Mouse (Mus musculus) liver, embryonic 14.5 days (tissue): Measurements from ENCODE around the gene Abhd16a. TPM values are rescaled to one million over a fixed set of nuclear protein-coding genes. Genes with fewer than 3 reads are reported as not detected.

Experiments used
- ATAC-seq: fragments of 200-750 bp; cut with Nextera tagmentation; 2 replicates; pipeline ENCODE4 v1.8.0; 2017; ENCODE audit warnings: moderate number of reproducible peaks, mild to moderate bottlenecking, moderate library complexity; ENCODE audit not compliant: insufficient read depth
- DNase-seq, 3 experiments: peaks; one replicate each; pipeline ENCODE4 v3.0.0-alpha.2; 2012 to 2013; ENCODE audit warnings: low read depth in 3 of 3, low spot score in 3 of 3
- H3K27ac ChIP-seq: fragments of 300-500 bp; sonication (generic); 2 replicates; pipeline ENCODE4 v1.5.1; 2014; ENCODE audit warnings: moderate library complexity, mild to moderate bottlenecking, control low read depth, inconsistent platforms
- H3K27me3 ChIP-seq: fragments of 300-500 bp; sonication (generic); 2 replicates; pipeline ENCODE4 v1.6.1; 2014; ENCODE audit warnings: mild to moderate bottlenecking, low read length, moderate library complexity; ENCODE audit not compliant: control insufficient read depth, insufficient read depth
- H3K36me3 ChIP-seq: fragments of 300-500 bp; sonication (generic); replicated peaks from 2 replicates; pipeline ENCODE4 v1.6.1; 2014; ENCODE audit warnings: low read depth; ENCODE audit not compliant: control insufficient read depth, insufficient read depth
- H3K4me1 ChIP-seq, 2 experiments: fragments of 200-500 bp in 1 of 2; fragments of 300-500 bp in 1 of 2; sonication (generic) in 1 of 2; replicated peaks; 2 replicates each; pipeline ENCODE4 v1.6.1; 2012 to 2014; ENCODE audit warnings: antibody characterized with exemption in 1 of 2, inconsistent platforms in 1 of 2, low read length in 1 of 2; ENCODE audit not compliant: control insufficient read depth in 2 of 2, insufficient read depth in 2 of 2
- H3K4me2 ChIP-seq: fragments of 300-500 bp; sonication (generic); 2 replicates; pipeline ENCODE4 v1.6.1; 2014; ENCODE audit warnings: low read depth, mild to moderate bottlenecking, control low read depth, moderate library complexity
- H3K4me3 ChIP-seq, 2 experiments: fragments of 200-500 bp in 1 of 2; fragments of 300-500 bp in 1 of 2; sonication (generic) in 1 of 2; 2 replicates each; pipeline ENCODE4 v1.5.1; 2012 to 2014; ENCODE audit warnings: low read depth in 2 of 2, low read length in 2 of 2, mild to moderate bottlenecking in 2 of 2, control low read depth in 1 of 2, inconsistent platforms in 1 of 2, moderate library complexity in 1 of 2; ENCODE audit not compliant: insufficient read depth in 1 of 2
- H3K9ac ChIP-seq: fragments of 300-500 bp; sonication (generic); replicated peaks from 2 replicates; pipeline ENCODE4 v1.6.1; 2014; ENCODE audit warnings: mild to moderate bottlenecking, control low read depth, moderate library complexity
- H3K9me3 ChIP-seq: fragments of 300-500 bp; sonication (generic); 2 replicates; pipeline ENCODE4 v1.6.1; 2016; ENCODE audit warnings: low read length, mixed read lengths; ENCODE audit not compliant: control insufficient read depth
- CTCF ChIP-seq: IDR thresholded peaks from 2 replicates; pipeline ENCODE4 v1.5.1; 2016; ENCODE audit warnings: antibody characterized with exemption, low read depth, control low read depth
- EP300 ChIP-seq: IDR thresholded peaks from 2 replicates; pipeline ENCODE4 v1.6.1; 2016; ENCODE audit warnings: antibody characterized with exemption, low read depth
- WGBS: fragments of 180-500 bp; shearing (Covaris S2); extraction: QIAGEN DNeasy Blood & Tissue Kit; methylation state at CpG from one replicate; pipeline ENCODE4 v1.1.7; 2014; ENCODE audit not compliant: insufficient replicate concordance; 5-methylcytosine and 5-hydroxymethylcytosine counted together
- polyA plus RNA-seq, 2 experiments: library from polyadenylated mRNA; depleted of rRNA in 1 of 2; stranded (reverse) in 1 of 2; unstranded in 1 of 2; fragments of >200 nt; fragmentation: Nextera tagmentation in 1 of 2; extraction: Ambion mirVana in 1 of 2; gene quantifications; 2 replicates each; pipeline versions ENCODE4 v1.2.1 to v1.2.3; 2012 to 2014

Gene Abhd16a
- polyA plus RNA-seq (2012; rRNA removed) (29.1 and 30.0 TPM in 2 replicates), polyA plus RNA-seq (2014; fragmentation: Nextera tagmentation; extraction: Ambion mirVana) (42.3 and 44.3 TPM in 2 replicates)

DNA sequence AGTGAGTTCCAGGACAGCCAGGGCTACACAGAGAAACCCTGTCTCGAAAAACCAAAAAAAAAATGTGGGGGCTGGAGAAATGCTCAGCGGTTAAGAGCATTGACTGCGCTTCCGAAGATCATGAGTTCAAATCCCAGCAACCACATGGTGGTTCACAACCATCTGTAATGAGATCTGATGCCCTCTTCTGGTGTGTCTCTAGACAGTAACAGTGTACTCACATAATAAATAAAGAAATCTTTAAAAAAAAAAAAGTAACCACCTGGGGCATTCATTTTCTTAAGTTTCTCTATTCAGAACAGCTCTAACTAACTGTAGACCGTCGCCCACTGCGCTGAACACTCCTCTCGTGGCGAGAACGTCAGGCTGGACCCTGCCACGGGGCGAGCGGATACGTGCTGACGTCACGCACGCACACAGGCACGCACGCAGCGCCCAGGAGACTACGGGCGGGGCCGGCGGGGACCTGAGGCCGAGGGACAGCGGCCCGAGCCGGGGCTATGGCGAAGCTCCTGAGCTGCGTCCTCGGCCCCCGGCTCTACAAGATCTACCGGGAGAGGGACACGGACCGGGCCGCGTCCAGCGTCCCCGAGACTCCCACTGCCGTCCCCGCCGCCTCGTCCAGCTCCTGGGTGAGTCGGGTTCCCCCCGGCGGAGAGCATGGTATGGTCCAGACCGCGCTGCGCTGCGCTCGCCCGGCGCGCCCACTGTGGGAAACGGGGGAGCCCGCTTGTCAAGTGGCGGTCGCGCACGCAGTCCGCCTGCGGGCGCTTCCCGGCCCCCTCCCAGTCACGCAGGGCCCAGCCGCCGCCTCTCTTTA, at the start of gene Abhd16a:
Abhd16a (plus strand) TSS at position 439 of the 820 bp plus-strand sequence.
- Histone ChIP-seq H3K4me2 (peak within 1 kb of the TSS; percentile 96), H3K4me1 (peaks cover 15 to 18% of the 10 kb centered on the region in 2 experiments), H3K9me3 (no peaks in the 10 kb centered on the region), H3K4me3 (peak within 1 kb of the TSS; percentile 66 to 70), H3K27me3 (no peaks in the 10 kb centered on the region), H3K9ac (peak within 1 kb of the TSS; percentile 86), H3K27ac (peak within 1 kb of the TSS; percentile 75), H3K36me3 (peaks cover 6% of the 10 kb centered on the region; the same call in 1 of the 2 replicates)
- TF ChIP-seq EP300 = no peak
- TF ChIP-seq CTCF = peak; percentile 22
- 3% methylated on average over 60 of the region's 67 CpGs for WGBS
- DNase-seq (peak; percentile 82 to 87 (median 83)), ATAC-seq (peak; percentile 97)

DNA sequence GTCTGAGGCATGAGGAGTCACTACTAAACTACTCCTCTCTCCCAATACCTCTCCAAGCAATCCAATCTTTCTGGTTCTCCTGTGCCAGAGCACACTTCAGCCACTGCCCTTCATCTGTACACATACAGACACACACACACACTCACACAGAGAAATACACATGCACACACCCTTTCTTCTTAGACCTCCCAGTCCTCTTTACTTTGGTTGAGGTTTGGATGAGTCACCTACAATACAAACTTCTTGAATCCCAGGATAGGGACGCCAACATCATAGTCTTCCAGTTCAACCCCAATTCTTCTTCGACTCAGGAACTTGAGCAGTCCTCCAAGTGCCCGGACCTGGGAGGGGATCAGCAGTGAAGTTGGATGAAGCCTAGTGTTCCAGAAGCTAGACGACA, 45.3 kb upstream of the Abhd16a start:
- Histone ChIP-seq H3K4me2 (peak overlapping the region; percentile 98; the same call in 1 of the 2 replicates), H3K4me1 (peaks cover 45% of the 10 kb centered on the region in 2 experiments), H3K36me3 (no peaks in the 10 kb centered on the region), H3K4me3 (no peak overlapping the region), H3K9me3 (no peaks in the 10 kb centered on the region), H3K27ac (no peak overlapping the region), H3K9ac (no peak overlapping the region; the same call in 1 of the 2 replicates), H3K27me3 (no peaks in the 10 kb centered on the region)
- TF ChIP-seq EP300 (no peak), CTCF (no peak)
- ATAC-seq = no peak
- DNase-seq = no peak
- WGBS = 72% methylated on average over 4 of the region's 4 CpGs

DNA sequence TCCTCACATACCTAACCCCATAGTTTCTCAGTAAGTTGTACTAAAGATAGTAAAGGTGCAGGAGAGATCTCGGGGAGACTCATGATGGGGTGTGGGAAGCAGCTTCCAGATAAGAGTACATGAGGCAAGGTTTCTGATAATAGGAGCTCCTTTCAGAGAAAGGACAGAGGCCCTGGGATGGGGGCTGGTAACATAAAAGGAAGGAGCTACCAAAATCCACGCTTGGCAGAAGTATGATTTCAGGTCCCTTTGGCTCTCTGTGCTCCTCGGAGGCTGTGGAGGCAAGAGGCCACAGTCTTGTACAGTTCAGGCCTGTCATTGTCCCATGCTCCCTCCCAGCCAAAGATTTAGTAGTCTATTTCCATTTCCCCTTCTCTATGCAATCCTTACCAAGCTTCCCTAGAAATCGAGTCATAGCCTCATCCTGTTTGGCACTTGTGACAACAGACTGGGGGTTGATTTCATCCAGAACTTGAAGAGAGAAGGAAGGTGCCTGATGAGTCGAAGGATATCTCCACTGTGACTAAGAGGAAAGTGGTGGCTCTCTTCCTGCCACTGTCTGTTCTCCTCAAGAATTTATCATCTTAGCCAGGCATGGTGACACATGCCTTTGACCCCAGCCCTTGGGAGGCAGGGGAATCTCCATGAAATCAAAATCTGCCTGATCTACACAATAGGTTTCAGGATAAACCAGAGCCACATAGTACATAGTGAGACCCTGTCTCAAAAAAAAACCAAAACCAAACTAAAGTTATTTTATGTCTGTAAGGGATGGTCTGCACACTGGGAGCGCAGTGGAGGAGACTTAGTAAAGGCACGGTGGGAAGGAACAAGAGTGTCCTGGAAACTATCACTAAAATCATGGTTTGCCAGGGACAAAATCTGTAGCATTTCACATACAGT, 43.9 kb upstream of the Abhd16a start:
- WGBS = 24% methylated on average over 7 of the region's 7 CpGs
- peak; percentile 55 to 78 (median 55) for DNase-seq

DNA sequence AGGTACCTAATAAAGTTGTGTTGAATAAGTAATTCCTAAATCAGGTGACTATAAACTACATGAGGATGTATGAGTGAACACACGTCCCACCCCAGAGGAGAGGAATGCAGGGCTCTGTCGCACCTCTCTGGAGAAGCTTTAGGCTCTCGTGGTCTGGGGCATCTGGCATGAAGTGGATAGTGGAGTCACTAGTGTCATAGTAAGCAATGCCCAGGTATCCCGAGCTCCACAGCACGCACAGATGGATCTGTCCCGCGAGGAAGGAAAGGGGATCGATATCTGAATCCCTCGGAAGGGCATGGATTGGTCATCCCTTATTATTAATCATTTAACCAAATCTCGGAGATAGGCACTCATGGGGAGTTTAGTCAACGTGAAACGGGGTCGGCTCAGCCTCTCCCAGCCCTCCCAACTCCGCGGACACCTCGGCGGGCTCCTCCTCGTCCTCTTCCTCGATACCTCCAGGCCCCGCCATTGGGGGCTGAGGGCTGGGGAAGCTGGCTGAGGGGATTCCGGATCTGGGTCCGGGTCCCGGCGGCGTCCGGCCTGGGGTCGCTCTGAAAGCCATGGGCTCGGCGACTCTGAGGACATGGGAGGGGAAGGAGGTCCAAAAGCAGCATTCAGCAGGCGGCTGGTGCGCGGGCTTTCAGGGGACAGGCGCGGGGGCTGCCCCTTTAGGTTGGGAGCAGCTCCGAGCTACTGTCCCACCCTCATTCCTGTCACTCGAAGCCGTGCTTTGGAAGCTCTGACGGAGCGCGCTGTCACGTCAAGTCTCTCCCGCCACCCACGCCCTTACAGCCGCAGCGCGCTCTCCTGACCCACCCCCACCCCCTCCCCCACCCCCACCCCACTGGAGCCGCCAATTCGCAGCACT, 43.0 kb upstream of the Abhd16a start:
- no peaks in the 10 kb centered on the region for H3K36me3 ChIP-seq
- H3K27ac ChIP-seq = peak overlapping the region; percentile 81
- no peaks in the 10 kb centered on the region for H3K27me3 ChIP-seq
- 2% methylated on average over 43 of the region's 48 CpGs for WGBS
- H3K4me2 ChIP-seq = peak overlapping the region; percentile 98
- peak overlapping the region; percentile 68 to 70 for H3K4me3 ChIP-seq
- H3K9me3 ChIP-seq = no peaks in the 10 kb centered on the region
- H3K9ac ChIP-seq = peak overlapping the region; percentile 94
- DNase-seq = no peak
- peak; percentile 0; the same call in 1 of the 2 replicates for ATAC-seq
- H3K4me1 ChIP-seq = peaks cover 57% of the 10 kb centered on the region in 2 experiments
- TF ChIP-seq EP300 = no peak
- TF ChIP-seq CTCF = no peak

More for the DNA sequence above, 43.9 kb upstream of the Abhd16a start:
- H3K9me3 ChIP-seq = no peaks in the 10 kb centered on the region
- peaks cover 57% of the 10 kb centered on the region in 2 experiments for H3K4me1 ChIP-seq
- H3K4me2 ChIP-seq = peak overlapping the region; percentile 98
- peak; percentile 32; the same call in 1 of the 2 replicates for ATAC-seq
- peak overlapping the region; percentile 94 for H3K9ac ChIP-seq
- H3K4me3 ChIP-seq = peak overlapping the region; percentile 68 to 70
- no peaks in the 10 kb centered on the region for H3K27me3 ChIP-seq
- peak; percentile 80 for TF ChIP-seq EP300
- TF ChIP-seq CTCF = no peak
- no peaks in the 10 kb centered on the region for H3K36me3 ChIP-seq
- H3K27ac ChIP-seq = peak overlapping the region; percentile 81
